Mouse (Mus musculus) ES-E14 (cell line): ENCODE measurements around the gene Defb36. TPM values are rescaled to one million over a fixed set of nuclear protein-coding genes. Genes with fewer than 3 reads are reported as not detected.

Source experiments
- DNase-seq: peaks from one replicate; pipeline ENCODE4 v3.0.0-alpha.2; 2013; ENCODE audit warnings: low read depth, low spot score
- H3K27ac ChIP-seq: 2 replicates; pipeline ENCODE4 v1.5.1; 2012; ENCODE audit warnings: low read depth, mild to moderate bottlenecking, low read length, moderate library complexity, mixed read lengths; ENCODE audit not compliant: poor library complexity, insufficient read depth, severe bottlenecking
- H3K36me3 ChIP-seq: 2 replicates; pipeline ENCODE4 v1.6.1; 2012; ENCODE audit warnings: mild to moderate bottlenecking, low read length, moderate library complexity, mixed read lengths; ENCODE audit not compliant: control insufficient read depth, poor library complexity, insufficient read depth, severe bottlenecking
- H3K4me1 ChIP-seq, 2 experiments: fragments of 150-350 bp in 1 of 2; sonication (generic) in 1 of 2; 2 replicates each; pipeline ENCODE4 v1.6.1; 2012; ENCODE audit warnings: low read length in 2 of 2, mild to moderate bottlenecking in 1 of 2, mixed read lengths in 1 of 2; ENCODE audit not compliant: control insufficient read depth in 2 of 2, insufficient read depth in 2 of 2, poor library complexity in 1 of 2
- H3K4me3 ChIP-seq, 2 experiments: fragments of 150-350 bp in 1 of 2; sonication (generic) in 1 of 2; 2 replicates each; pipeline ENCODE4 v1.5.1; 2012; ENCODE audit warnings: low read length in 2 of 2, low read depth in 1 of 2, mild to moderate bottlenecking in 1 of 2, mixed read lengths in 1 of 2; ENCODE audit not compliant: insufficient read depth in 1 of 2, poor library complexity in 1 of 2, severe bottlenecking in 1 of 2
- H3K9ac ChIP-seq: 2 replicates; pipeline ENCODE4 v1.6.1; 2012; ENCODE audit warnings: low read depth, mild to moderate bottlenecking, low read length, mixed read lengths; ENCODE audit not compliant: poor library complexity, insufficient read depth, severe bottlenecking
- H3K9me3 ChIP-seq: fragments of 150-350 bp; sonication (generic); 2 replicates; pipeline ENCODE4 v1.6.1; 2012; ENCODE audit warnings: low read depth, mild to moderate bottlenecking, low read length; ENCODE audit not compliant: control insufficient read depth, insufficient read depth
- CHD2 ChIP-seq: IDR thresholded peaks from 2 replicates; pipeline ENCODE4 v1.6.1; 2014; ENCODE audit warnings: mild to moderate bottlenecking, low read depth, low read length, inconsistent platforms
- HCFC1 ChIP-seq: IDR thresholded peaks from 2 replicates; pipeline ENCODE4 v1.6.1; 2012; ENCODE audit warnings: low read length, inconsistent platforms, borderline replicate concordance; ENCODE audit not compliant: insufficient read depth
- MAFK ChIP-seq: IDR thresholded peaks from 2 replicates; pipeline ENCODE4 v1.6.1; 2014; ENCODE audit warnings: mild to moderate bottlenecking, low read depth, low read length, inconsistent platforms; ENCODE audit not compliant: insufficient read depth
- ZC3H11A ChIP-seq: IDR thresholded peaks from 2 replicates; pipeline ENCODE4 v1.6.1; 2012; ENCODE audit warnings: low read depth, mild to moderate bottlenecking, inconsistent platforms, low read length, borderline replicate concordance
- ZNF384 ChIP-seq: IDR thresholded peaks from 2 replicates; pipeline ENCODE4 v1.6.1; 2012; ENCODE audit warnings: low read depth, low read length, inconsistent platforms
- in situ Hi-C, 2 experiments: fragments of 600-800 bp; cut with MboI; formaldehyde crosslinking; loops; one replicate each; pipeline ENCODE4 v1.15.1; 2025; ENCODE audit warnings: low sequenced_read_pairs in 2 of 2, inconsistent platforms in 1 of 2; ENCODE audit not compliant: unreplicated experiment in 2 of 2
- total RNA-seq: library from RNA; depleted of rRNA; stranded (reverse); fragments of 300-350 nt; gene quantifications from 2 replicates; pipeline ENCODE4 v1.2.3, GENCODE M21; 2012

The Defb36 gene
- total RNA-seq, 1 experiment = not detected

GRCm38 (mm10) chr2:152636246-152637005 lies 32.3 kb downstream of the Defb36 start:
- Histone ChIP-seq H3K27ac (no peak overlapping the region), H3K4me3 (no peak overlapping the region), H3K36me3 (no peaks in the 10 kb centered on the region), H3K9me3 (no peaks in the 10 kb centered on the region), H3K9ac (no peak overlapping the region), H3K4me1 (no peaks in the 10 kb centered on the region; a peak in 1 of 4 replicates)
- DNase-seq = no peak
- in situ Hi-C loops = no loop called here
- TF ChIP-seq ZC3H11A (no peak), ZNF384 (no peak), CHD2 (no peak), HCFC1 (no peak), MAFK (no peak)

GRCm38 (mm10) chr2:152637006-152637322 lies 32.8 kb downstream of the Defb36 start:
- Histone ChIP-seq H3K27ac (no peak overlapping the region), H3K9ac (no peak overlapping the region), H3K9me3 (no peaks in the 10 kb centered on the region), H3K4me1 (no peaks in the 10 kb centered on the region; a peak in 1 of 4 replicates), H3K4me3 (no peak overlapping the region), H3K36me3 (no peaks in the 10 kb centered on the region)
- in situ Hi-C loops = no loop called here
- DNase-seq = no peak
- TF ChIP-seq CHD2 = no peak
- no peak for TF ChIP-seq ZC3H11A
- no peak for TF ChIP-seq HCFC1

- no peaks in the 10 kb centered on the region for H3K36me3 ChIP-seq
- no peak overlapping the region for H3K4me3 ChIP-seq
- no peaks in the 10 kb centered on the region for H3K9me3 ChIP-seq
- no peak for DNase-seq
- TF ChIP-seq CHD2 = no peak
- no peak for TF ChIP-seq ZNF384
- no peak for TF ChIP-seq HCFC1
- no peak for TF ChIP-seq ZC3H11A
- TF ChIP-seq MAFK = no peak
- no peak overlapping the region for H3K9ac ChIP-seq
- no peak overlapping the region for H3K27ac ChIP-seq
- no peaks in the 10 kb centered on the region; a peak in 1 of 4 replicates for H3K4me1 ChIP-seq
- in situ Hi-C loops = no loop called here
Measured at GRCm38 (mm10) chr2:152637381-152637780, 33.3 kb downstream of the Defb36 start.

GRCm38 (mm10) chr2:152638865-152639264 lies 34.7 kb downstream of the Defb36 start:
- in situ Hi-C loops = no loop called here
- H3K36me3 ChIP-seq = no peaks in the 10 kb centered on the region
- DNase-seq = no peak
- H3K27ac ChIP-seq = no peak overlapping the region
- no peaks in the 10 kb centered on the region for H3K9me3 ChIP-seq
- no peak overlapping the region for H3K9ac ChIP-seq
- no peak for TF ChIP-seq ZNF384
- no peak for TF ChIP-seq ZC3H11A
- TF ChIP-seq MAFK = no peak
- H3K4me3 ChIP-seq = no peak overlapping the region
- H3K4me1 ChIP-seq = no peaks in the 10 kb centered on the region; a peak in 1 of 4 replicates
